Mouse (Mus musculus) gastrocnemius, postnatal 36 days (tissue): ENCODE data around the gene Rhog. TPM values are rescaled to one million over a fixed set of nuclear protein-coding genes. Genes with fewer than 3 reads are reported as not detected.

ENCODE experiments used
- DNase-seq, 2 experiments: peaks; one replicate each; pipeline ENCODE4 v3.0.0; 2022
- intact Hi-C: fragments of 180-260 bp; cut with DNase I; formaldehyde crosslinking; loops from one replicate; pipeline ENCODE4 v1.15.1; 2025
- total RNA-seq, 2 experiments: library from RNA; stranded (reverse); gene quantifications; 2 replicates each; pipeline ENCODE4 v1.2.3; 2021

Gene Rhog
- total RNA-seq, 2 experiments from 2014 or later = 15.6 to 15.7 TPM

DNA sequence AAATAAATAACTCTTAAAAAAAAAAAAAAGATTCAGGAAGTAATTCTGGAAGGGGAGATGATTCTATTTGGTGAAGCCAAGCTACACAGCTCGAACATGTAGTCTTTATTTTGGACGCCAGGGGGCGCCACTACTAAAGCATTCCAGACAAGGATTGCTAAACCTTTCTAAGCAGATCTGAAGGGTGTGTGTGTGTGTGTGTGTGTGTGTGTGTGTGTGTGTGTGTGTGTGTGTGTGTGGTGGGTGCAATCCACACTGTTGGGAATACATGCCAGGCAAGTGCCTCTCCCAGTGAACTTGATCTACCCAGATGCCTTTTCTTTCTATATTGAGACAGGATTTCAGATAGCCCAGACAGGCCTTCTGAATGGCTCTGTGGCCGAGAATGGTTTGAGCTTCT is 2.3 kb upstream of the Rhog start:
- intact Hi-C loops = loop anchor here (10.0 kb wide), 1 partner anchor 603 kb away; no protein-coding TSS in a partner anchor
- DNase-seq = peak; percentile 72 to 77

DNA sequence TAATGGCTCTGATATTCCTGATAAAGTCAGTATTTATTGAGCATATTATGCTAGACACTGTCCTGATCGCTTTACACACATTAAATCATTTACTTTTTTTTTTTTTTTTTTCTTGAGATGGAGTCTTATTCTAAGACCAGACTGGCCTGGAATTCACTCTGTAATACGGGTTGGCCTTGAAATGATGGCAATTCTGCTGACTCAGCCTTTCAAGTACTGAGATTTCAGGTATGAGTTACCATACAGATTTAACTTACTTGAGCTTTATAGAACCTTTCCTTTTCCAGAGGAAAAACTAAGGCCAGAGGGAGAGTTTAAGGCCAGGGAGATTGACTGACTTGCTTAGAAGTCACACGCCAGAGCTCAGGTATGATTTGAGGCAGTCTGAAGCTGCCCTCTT is 782 bp upstream of the Rhog start:
- DNase-seq = no peak
- intact Hi-C loops = loop anchor here (10.0 kb wide), 1 partner anchor 602 kb away; no protein-coding TSS in a partner anchor

GRCm38 (mm10) chr7:102253631-102254030 is 2.2 kb downstream of the Rhog start:
- no peak for DNase-seq
- intact Hi-C loops = loop anchor here (5.0 to 10.0 kb wide), 2 partner anchors 41 to 599 kb away; partner anchors contain the start of genes Nup98 and Pgap2

DNA sequence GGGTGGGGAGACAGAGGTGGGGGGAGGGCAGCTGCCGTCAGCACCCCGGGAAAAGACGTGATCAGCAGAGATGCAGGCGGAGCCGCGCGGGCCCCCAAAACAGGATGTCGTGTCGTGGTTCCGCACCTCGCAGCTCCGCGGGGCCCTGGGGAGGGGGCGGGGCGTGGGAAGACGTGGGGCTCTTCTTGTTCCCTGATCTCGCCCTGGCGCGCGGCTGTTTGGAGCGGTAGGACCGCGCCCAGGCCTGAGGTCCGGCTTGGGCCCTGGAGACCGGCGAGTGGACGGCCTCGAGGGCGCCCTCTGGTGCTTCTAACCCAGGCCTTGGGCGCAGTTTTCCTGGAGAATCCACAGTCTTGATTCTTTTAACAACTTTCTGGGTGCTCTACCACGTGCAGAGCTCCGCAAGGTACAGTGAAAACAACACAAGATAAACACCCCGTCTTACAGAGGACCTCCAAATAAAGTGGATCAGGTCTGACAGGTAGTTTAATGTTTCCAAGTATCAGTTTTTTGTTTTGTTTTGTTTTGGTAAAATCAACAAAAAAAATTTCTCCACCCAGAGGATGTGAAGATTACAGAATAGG is 5.1 kb downstream of the Rhog start:
- intact Hi-C loops = loop anchor here (5.0 to 10.0 kb wide), 2 partner anchors 38 to 596 kb away; partner anchors contain the start of genes Nup98 and Pgap2
- DNase-seq = peak; percentile 90 to 92

- intact Hi-C loops = loop anchor here (5.0 to 10.0 kb wide), 2 partner anchors 38 to 595 kb away; partner anchors contain the start of genes Nup98 and Pgap2
- DNase-seq = peak; percentile 59 to 78
Observed at GRCm38 (mm10) chr7:102249896-102250630, 5.8 kb downstream of the Rhog start.

GRCm38 (mm10) chr7:102249531-102249895 is 6.3 kb downstream of the Rhog start:
- intact Hi-C loops = no loop called here
- DNase-seq = no peak

- no peak for DNase-seq
- intact Hi-C loops = no loop called here
Observed at GRCm38 (mm10) chr7:102248691-102249404, 7.0 kb downstream of the Rhog start.

DNA sequence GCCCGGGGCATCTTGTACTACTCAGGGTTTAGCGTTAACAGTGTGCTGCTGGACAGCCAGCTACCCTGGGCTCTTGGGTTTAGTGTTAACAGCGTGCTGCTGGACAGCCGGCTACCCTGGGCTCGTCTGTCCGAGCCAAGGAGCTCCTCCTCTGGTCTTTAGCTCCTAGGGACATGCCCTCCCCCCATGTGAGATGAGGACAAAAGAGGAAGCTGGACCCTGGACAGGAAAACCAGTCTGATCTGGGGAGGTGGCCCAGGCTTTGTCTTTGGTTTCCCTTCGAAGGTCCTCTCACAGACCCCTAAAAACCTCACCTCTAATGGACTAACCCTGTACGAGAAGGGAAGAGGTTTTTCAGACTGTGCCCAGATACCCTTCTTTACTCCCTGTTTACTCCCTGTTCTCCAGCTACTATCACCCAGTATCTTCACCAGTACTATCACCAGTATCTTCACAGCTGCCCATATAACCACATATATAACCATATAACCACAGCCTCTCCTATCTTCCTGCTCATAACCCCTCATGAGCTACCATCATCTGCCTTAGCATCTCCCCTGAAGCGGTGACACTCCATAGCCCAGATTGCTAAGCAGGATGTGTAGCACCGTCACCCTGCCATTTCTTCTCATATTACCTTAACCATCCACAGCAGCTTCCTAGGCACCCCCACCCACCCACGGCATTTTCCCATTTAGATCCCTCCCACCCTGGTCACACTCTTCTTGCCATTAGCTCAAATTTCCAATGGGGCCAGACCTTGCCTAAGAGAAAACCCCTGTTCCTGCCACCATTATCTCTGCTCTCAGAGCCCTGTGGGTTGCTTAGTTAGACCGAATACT is 8.7 kb downstream of the Rhog start:
- no peak for DNase-seq
- intact Hi-C loops = no loop called here

DNA sequence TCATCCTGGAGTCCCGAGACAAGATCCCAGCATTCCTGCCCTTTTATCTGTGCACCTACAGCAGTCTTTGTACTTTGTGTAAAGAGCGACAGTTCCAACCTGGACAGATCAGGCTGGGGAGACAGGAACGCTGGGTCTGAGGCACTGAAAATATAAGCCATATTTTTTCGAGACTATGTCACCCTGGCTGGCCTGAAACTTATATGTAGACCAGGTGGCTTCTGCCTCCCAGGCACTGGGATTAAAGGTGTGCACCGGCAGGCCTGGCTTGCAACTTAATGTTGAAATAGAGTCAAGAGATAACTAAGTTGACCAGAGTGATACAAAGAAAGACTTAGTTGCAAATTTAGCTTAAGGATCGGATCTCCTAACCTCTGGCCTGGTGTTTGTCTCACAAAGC is 9.6 kb downstream of the Rhog start:
- intact Hi-C loops = no loop called here
- no peak for DNase-seq

DNA sequence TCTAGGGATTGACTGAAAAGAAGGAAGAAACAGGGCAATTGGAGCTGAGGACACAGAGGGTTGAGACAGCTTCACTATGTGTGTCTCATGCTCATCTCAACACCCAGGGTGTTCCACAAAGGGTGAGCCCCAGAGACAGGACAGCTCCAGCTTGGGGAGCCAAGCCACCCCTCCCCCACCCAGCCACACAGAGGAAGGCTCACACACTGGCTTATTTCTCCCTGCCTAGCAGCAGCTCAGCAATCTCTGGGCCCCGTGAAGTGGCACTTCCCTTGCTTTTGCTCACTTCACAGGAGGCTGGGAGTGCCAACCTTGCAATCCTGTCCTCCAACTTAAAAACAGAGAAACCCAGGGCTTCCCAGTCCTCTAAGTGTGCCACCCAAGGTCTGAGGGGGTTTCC is 10.1 kb downstream of the Rhog start:
- intact Hi-C loops = no loop called here
- peak; percentile 29 to 33 for DNase-seq

GRCm38 (mm10) chr7:102244782-102245535 is 10.9 kb downstream of the Rhog start:
- peak; percentile 28 to 51 for DNase-seq
- intact Hi-C loops = no loop called here

GRCm38 (mm10) chr7:102243870-102244269 is 12.0 kb downstream of the Rhog start:
- peak in 1 of 2 experiments; percentile 30 for DNase-seq
- intact Hi-C loops = no loop called here

GRCm38 (mm10) chr7:102242917-102243316 is 12.9 kb downstream of the Rhog start:
- DNase-seq = no peak
- intact Hi-C loops = no loop called here

- intact Hi-C loops = no loop called here
- DNase-seq = no peak
Observed at GRCm38 (mm10) chr7:102242371-102242770, 13.5 kb downstream of the Rhog start.

- no peak for DNase-seq
- intact Hi-C loops = no loop called here
Observed at GRCm38 (mm10) chr7:102239591-102239990, 16.3 kb downstream of the Rhog start.

GRCm38 (mm10) chr7:102238686-102239286 is 17.1 kb downstream of the Rhog start:
- DNase-seq = no peak
- intact Hi-C loops = no loop called here

DNA sequence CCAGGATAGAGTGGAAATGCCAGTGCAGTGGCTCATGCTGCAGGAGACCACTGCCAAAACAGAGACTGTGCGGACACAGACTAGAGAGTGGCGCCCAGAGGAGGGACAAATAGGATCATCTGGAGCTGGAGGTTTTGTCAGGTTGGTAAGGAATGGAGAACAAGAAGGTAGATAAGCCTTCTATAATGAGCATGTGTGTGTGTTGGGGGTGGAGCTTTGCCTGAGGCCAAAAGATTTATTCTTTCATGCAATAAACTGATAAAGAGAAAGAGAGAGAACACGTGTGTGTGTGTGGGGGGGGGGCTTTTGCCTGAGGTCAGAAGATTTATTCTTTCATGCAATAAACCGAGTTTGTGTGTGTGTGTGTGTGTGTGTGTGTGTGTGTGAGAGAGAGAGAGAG is 22.8 kb downstream of the Rhog start:
- no peak for DNase-seq
- intact Hi-C loops = no loop called here

DNA sequence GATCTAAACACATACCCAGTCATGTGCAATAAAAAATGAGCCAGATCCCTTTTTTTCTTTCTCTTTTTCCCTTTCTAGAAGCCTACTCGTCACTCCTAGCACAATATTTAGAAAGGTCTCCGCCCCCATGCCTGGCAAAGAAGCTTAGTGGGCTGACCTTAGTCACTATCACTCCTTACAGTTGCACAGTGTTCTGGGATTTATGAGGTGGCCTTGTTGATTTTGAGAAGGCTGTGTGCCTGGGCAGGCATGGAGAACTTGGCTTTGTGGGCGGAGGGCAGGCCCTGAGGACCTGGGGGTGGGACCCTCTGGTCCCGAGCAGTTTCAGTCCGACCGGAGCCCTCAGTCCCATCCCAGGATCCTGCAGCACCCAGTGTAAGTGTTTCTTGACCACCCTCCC is 26.0 kb downstream of the Rhog start:
- intact Hi-C loops = no loop called here
- DNase-seq = no peak

DNA sequence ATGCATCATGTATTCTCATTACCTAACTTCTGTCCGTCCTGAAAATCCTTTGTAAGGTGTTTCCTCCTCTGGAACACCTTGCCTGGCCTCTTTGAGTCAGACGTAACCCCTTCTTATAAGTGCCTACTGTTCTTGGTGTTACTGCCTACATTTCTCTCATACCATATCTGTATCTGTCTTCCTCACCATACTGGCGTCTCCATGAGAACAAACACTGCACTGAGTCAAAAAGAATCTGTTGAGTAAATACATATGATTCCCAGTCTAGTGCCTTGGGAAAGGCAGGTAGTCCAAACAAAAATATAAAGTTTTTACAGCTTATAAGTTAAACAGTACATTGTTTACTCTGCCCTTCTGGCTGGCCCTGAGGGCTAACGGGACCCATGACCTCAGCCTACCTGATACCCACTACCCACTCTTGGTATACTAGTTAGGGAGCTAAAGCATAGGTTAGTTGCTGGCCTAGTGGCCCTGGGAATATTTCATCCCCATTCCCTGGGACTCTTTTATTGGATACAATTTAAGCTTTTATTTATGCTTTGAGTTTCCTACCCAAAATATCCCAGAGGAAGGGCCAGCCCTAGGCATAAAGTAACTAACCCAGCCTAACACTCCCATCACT is 27.7 kb downstream of the Rhog start:
- DNase-seq = no peak
- intact Hi-C loops = no loop called here
